Mouse (Mus musculus): ENCODE measurements around the gene Maml1. TPM values are rescaled to one million over a fixed set of nuclear protein-coding genes. Genes with fewer than 3 reads are reported as not detected.
A peak's percentile ranks its signal among the peaks of the same experiment; 100 is the strongest.

The Maml1 gene
- polyA plus RNA-seq, 1 experiment from 2014 or later: 3.8 TPM

DNA sequence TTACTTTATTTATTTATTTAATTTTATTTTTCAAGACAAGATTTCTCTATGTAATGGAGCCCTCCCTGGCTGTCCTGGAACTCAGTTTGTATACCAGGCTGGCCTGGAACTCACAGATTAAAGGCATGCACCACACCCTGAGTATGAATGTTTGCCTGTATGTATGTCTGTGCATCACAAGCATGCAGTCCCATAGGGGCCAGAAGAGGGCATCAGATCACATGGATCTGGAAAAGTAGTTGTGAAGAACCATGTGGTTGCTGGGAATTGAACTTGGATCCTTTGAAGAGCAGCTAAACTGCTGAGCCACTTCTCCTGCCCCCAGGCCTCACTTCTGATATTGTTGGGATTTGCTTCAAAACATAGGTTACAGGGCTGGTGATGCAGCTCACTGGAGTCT is 15.1 kb downstream of the Maml1 start:
- ATAC-seq (replicated peaks): no peak
- no peaks in the 10 kb centered on the region for H3K9me3 ChIP-seq
- peaks cover 4% of the 10 kb centered on the region; the same call in 1 of the 2 replicates for H3K4me1 ChIP-seq
- peaks cover 9% of the 10 kb centered on the region; the same call in 1 of the 2 replicates for H3K36me3 ChIP-seq
- no peak overlapping the region for H3K9ac ChIP-seq (replicated peaks)
- H3K27ac ChIP-seq (replicated peaks): no peak overlapping the region
- H3K4me3 ChIP-seq: no peak overlapping the region
- no peaks in the 10 kb centered on the region for H3K27me3 ChIP-seq
- H3K4me2 ChIP-seq (replicated peaks): no peak overlapping the region

DNA sequence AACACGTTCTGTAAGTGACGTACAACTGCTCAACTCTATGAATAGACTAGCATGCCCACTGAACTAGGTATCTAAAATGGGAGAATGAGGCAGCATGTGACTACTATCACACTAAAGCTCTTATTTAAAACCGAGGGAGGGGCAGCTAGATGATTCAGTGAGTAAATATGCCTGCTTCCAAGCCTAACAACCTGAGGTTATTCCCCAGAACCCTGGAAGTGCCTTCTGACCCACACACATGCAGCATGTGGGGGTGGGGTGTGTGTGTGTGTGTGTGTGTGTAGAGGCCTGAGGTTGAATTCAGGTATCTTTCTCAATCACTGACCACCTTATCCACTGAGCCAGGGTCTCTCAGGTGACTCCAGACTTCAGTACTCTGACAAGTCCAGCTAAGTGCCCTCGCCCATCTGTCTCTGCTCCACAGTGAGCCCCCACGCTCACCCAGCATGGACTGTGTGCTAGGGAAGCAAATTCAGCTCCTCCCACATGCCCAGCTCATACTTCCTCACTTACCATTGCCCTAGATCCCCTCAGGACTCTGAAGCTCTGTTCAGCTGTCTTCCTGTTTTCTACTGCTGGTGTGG is 16.5 kb downstream of the Maml1 start:
- ATAC-seq (replicated peaks): no peak
- H3K36me3 ChIP-seq: peaks cover 2% of the 10 kb centered on the region; the same call in 1 of the 2 replicates
- no peaks in the 10 kb centered on the region for H3K27me3 ChIP-seq
- H3K4me2 ChIP-seq (replicated peaks): no peak overlapping the region
- no peak overlapping the region for H3K4me3 ChIP-seq
- H3K9me3 ChIP-seq: no peaks in the 10 kb centered on the region
- H3K9ac ChIP-seq (replicated peaks): no peak overlapping the region
- 89% methylated on average over 5 of the region's 5 CpGs for WGBS
- H3K4me1 ChIP-seq: peaks cover 4% of the 10 kb centered on the region; the same call in 1 of the 2 replicates
- no peak overlapping the region for H3K27ac ChIP-seq (replicated peaks)

- Histone ChIP-seq H3K27me3 (no peaks in the 10 kb centered on the region), H3K9ac (replicated peaks) (no peak overlapping the region), H3K4me1 (peaks cover 4% of the 10 kb centered on the region; the same call in 1 of the 2 replicates), H3K36me3 (no peaks in the 10 kb centered on the region), H3K4me3 (no peak overlapping the region), H3K9me3 (no peaks in the 10 kb centered on the region), H3K4me2 (replicated peaks) (no peak overlapping the region), H3K27ac (replicated peaks) (no peak overlapping the region)
- WGBS: 95% methylated on average over 2 of the region's 2 CpGs
- ATAC-seq (replicated peaks): no peak
These were observed 17.0 kb downstream of the Maml1 start for GRCm38 (mm10) chr11:50275077-50275476.

DNA sequence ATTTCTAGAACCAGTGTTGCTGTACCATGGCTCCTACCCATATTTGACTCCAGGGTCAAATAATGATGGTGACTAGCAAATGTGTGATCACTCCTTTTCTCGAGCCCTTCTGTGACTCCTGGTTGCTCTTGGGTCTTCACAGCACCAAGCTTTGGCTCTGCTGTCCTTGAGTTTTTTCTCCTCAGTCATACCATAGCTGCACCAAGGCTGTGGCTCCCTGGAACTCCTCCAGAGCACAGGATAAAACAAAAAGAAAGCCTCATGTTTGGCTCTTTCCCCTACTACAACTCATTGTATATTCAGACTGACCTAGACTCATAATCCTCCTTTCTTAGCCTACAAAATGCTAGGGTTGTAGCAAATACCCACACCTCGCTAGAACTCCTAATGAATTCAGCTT is 19.3 kb downstream of the Maml1 start:
- Histone ChIP-seq H3K9ac (replicated peaks) (no peak overlapping the region), H3K9me3 (no peaks in the 10 kb centered on the region), H3K4me3 (no peak overlapping the region), H3K4me1 (peaks cover 4% of the 10 kb centered on the region; the same call in 1 of the 2 replicates), H3K27ac (replicated peaks) (no peak overlapping the region), H3K27me3 (no peaks in the 10 kb centered on the region), H3K36me3 (no peaks in the 10 kb centered on the region), H3K4me2 (replicated peaks) (no peak overlapping the region)
- WGBS: 63% methylated on average over 2 of the region's 2 CpGs
- ATAC-seq (replicated peaks): no peak

DNA sequence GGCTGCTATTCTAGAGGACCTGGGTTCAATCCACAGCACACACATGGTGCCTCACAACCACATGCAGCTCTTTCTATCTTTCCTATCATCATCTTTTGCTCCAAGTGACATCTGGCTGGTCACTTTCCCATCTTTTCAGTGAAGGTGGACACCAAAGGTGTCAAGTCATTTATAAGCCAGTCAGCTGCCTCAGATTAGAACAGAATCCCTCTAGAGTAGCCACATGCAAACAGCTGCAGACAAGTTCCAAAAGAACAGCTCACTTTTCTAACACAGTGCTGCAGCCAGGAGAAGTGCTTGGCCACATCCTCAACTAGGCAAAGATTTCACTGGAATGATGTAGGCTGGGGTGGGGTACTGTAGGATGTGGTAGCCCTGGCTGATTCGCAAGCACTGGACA is 22.2 kb downstream of the Maml1 start:
- no peak for ATAC-seq (replicated peaks)

DNA sequence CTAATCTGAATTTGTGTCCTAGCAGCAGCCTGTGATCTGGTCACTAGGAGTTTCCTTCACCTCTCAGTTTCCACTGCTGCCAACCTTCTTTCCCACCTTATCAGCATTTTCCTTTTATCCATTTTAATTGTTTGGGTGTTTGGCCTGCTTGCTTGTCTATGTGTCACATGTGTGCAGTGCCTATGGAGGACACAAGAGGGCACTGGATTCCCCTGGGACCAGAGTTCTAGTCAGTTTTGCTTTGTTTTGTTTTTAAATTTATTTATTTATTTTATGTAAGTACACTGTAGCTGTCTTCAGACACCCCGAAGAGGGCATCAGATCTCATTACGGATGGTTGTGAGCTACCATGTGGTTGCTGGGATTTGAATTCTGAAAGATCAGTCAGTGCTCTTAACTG is 22.9 kb downstream of the Maml1 start:
- Histone ChIP-seq H3K9ac (replicated peaks) (no peak overlapping the region), H3K9me3 (no peaks in the 10 kb centered on the region), H3K4me2 (replicated peaks) (no peak overlapping the region), H3K4me3 (no peak overlapping the region), H3K36me3 (peaks cover 29% of the 10 kb centered on the region), H3K27me3 (no peaks in the 10 kb centered on the region), H3K27ac (replicated peaks) (no peak overlapping the region), H3K4me1 (peaks cover 4% of the 10 kb centered on the region; the same call in 1 of the 2 replicates)
- 92% methylated on average over 2 of the region's 2 CpGs for WGBS
- ATAC-seq (replicated peaks): no peak

More for the DNA sequence above, 22.2 kb downstream of the Maml1 start:
- Histone ChIP-seq H3K9me3 (no peaks in the 10 kb centered on the region), H3K27ac (replicated peaks) (no peak overlapping the region), H3K36me3 (peaks cover 22% of the 10 kb centered on the region), H3K4me1 (peaks cover 4% of the 10 kb centered on the region; the same call in 1 of the 2 replicates), H3K9ac (replicated peaks) (no peak overlapping the region), H3K4me3 (no peak overlapping the region), H3K4me2 (replicated peaks) (no peak overlapping the region), H3K27me3 (no peaks in the 10 kb centered on the region)
- 97% methylated on average over 1 of the region's 1 CpGs for WGBS

GRCm38 (mm10) chr11:50266997-50267396 is 25.1 kb downstream of the Maml1 start:
- H3K27me3 ChIP-seq: no peaks in the 10 kb centered on the region
- peaks cover 48% of the 10 kb centered on the region for H3K36me3 ChIP-seq
- H3K27ac ChIP-seq (replicated peaks): no peak overlapping the region
- no peak for ATAC-seq (replicated peaks)
- H3K4me2 ChIP-seq (replicated peaks): no peak overlapping the region
- no peaks in the 10 kb centered on the region for H3K9me3 ChIP-seq
- no peak overlapping the region for H3K4me3 ChIP-seq
- H3K9ac ChIP-seq (replicated peaks): no peak overlapping the region
- no peaks in the 10 kb centered on the region for H3K4me1 ChIP-seq
- WGBS: 95% methylated on average over 3 of the region's 3 CpGs

DNA sequence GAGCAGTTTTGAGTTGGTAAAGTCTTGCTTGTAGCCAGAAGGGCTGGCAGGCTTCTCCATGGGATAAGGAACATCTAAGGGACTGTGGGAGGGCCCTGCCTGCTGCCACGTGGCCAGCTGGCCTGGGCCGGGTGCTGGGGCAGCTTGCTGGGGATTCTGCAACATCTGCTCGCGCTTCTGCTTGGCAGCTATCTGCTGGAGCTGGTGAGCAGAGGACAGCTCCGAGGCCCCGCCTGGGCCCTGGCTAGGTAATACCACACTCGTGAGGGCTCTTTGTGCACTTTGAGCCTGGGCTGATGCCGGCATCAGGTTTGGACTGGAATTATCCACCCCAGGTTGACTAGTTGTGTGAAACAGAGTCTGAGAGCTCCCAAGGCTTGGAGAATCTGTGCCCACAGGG is 26.2 kb downstream of the Maml1 start:
- Histone ChIP-seq H3K27ac (replicated peaks) (no peak overlapping the region), H3K9me3 (no peaks in the 10 kb centered on the region), H3K9ac (replicated peaks) (no peak overlapping the region), H3K4me3 (no peak overlapping the region), H3K27me3 (no peaks in the 10 kb centered on the region), H3K4me1 (no peaks in the 10 kb centered on the region), H3K36me3 (peaks cover 54% of the 10 kb centered on the region), H3K4me2 (replicated peaks) (no peak overlapping the region)
- 83% methylated on average over 8 of the region's 8 CpGs for WGBS
- no peak for ATAC-seq (replicated peaks)

DNA sequence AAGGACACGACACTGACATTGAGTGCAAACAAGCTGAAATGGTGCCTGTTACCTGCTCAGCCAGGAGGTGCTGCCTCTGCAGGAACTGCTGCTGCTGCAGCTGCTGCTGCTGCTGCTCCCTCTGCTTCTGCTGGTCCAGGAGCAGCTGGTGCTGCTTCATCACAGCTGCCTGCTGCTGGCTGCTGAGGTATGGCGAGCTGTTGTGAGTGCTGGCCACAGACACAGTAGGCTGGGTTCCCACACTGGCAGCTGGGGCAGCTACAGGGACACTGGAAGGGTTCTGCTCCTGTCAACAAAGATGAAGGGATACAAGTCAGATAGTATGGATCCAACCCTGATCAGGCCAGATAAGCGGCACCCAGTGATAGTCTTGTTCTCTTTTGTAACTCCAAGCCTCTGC is 28.9 kb downstream of the Maml1 start:
- Histone ChIP-seq H3K9me3 (no peaks in the 10 kb centered on the region), H3K9ac (replicated peaks) (no peak overlapping the region), H3K4me3 (no peak overlapping the region), H3K27ac (replicated peaks) (no peak overlapping the region), H3K4me2 (replicated peaks) (no peak overlapping the region), H3K36me3 (peaks cover 79% of the 10 kb centered on the region), H3K27me3 (no peaks in the 10 kb centered on the region), H3K4me1 (no peaks in the 10 kb centered on the region)
- ATAC-seq (replicated peaks): no peak
- 96% methylated on average over 3 of the region's 3 CpGs for WGBS

DNA sequence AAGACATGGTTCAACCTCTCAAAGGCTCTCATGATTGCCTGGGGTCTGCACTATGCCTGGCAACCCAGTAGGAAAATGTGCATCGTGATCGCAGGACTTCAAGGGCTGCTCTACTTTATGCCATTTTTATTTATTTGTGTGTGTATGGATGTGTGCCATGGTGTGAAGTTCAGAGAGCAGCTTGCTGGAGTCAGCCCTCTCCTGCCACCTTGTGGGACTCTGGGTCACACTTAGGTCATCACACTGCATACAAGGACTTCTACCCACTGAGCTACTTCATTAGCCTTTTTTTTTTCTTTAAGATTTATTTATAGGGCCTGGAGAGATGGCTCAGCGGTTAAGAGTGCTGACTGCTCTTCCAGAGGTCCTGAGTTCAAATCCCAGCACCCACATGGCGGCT is 30.1 kb downstream of the Maml1 start:
- Histone ChIP-seq H3K9me3 (no peaks in the 10 kb centered on the region), H3K9ac (replicated peaks) (no peak overlapping the region), H3K4me3 (no peak overlapping the region), H3K27ac (replicated peaks) (no peak overlapping the region), H3K27me3 (no peaks in the 10 kb centered on the region), H3K4me2 (replicated peaks) (no peak overlapping the region), H3K4me1 (no peaks in the 10 kb centered on the region), H3K36me3 (peaks cover 90% of the 10 kb centered on the region)
- 90% methylated on average over 4 of the region's 4 CpGs for WGBS
- ATAC-seq (replicated peaks): no peak

DNA sequence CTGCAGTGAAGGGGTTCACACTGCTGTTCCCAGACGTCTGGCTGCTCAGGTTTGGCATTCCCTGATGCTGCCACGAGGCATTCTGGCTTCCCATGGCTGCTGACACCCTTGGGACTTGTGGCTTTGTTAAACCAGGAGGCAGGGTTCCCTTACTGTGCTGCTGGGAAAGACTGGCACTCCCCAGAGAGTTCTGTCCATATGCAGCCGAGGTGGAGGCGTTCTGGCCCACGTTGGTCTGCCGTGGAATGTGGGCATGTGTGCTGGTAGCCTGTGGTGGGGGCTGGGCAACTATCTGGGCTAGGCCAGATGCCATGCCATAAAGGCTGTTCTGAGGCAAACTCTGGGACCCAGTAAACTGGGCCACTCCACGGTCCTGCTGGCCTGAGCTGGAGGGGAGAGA is 33.8 kb downstream of the Maml1 start:
- ATAC-seq (replicated peaks): no peak
- H3K36me3 ChIP-seq: peaks cover 69% of the 10 kb centered on the region
- no peak overlapping the region for H3K4me2 ChIP-seq (replicated peaks)
- no peaks in the 10 kb centered on the region for H3K9me3 ChIP-seq
- no peaks in the 10 kb centered on the region for H3K27me3 ChIP-seq
- WGBS: 81% methylated on average over 7 of the region's 7 CpGs
- H3K4me3 ChIP-seq: no peak overlapping the region
- 0 out of 2 replicates have a peak, but pooled peaks cover 3% of the 10 kb centered on the region for H3K4me1 ChIP-seq
- H3K27ac ChIP-seq (replicated peaks): no peak overlapping the region
- H3K9ac ChIP-seq (replicated peaks): no peak overlapping the region

DNA sequence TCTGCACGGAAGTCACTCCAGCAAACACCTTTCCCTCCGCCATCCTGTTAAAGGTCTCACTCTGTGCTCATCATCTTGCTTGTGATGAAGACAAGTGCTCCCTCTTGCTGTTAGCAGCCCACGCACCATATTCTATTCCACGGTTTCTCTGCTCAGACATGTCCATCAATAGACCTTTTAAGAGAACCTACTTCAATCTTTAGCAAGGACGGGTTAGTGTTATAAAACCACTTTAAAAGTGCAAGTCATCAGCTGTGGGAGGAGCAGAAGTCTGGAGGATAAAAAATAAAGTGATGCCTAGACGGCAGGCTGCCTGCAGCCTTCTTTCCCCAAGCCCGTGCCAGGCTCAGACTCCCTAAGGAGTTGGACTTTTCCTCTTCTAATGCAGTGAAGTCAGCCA is 35.5 kb downstream of the Maml1 start:
- H3K4me3 ChIP-seq: no peak overlapping the region
- H3K27me3 ChIP-seq: no peaks in the 10 kb centered on the region
- 0 out of 2 replicates have a peak, but pooled peaks cover 3% of the 10 kb centered on the region for H3K4me1 ChIP-seq
- H3K9me3 ChIP-seq: no peaks in the 10 kb centered on the region
- WGBS: 88% methylated on average over 7 of the region's 7 CpGs
- H3K9ac ChIP-seq (replicated peaks): no peak overlapping the region
- peaks cover 52% of the 10 kb centered on the region for H3K36me3 ChIP-seq
- no peak overlapping the region for H3K27ac ChIP-seq (replicated peaks)
- ATAC-seq (replicated peaks): no peak
- no peak overlapping the region for H3K4me2 ChIP-seq (replicated peaks)

DNA sequence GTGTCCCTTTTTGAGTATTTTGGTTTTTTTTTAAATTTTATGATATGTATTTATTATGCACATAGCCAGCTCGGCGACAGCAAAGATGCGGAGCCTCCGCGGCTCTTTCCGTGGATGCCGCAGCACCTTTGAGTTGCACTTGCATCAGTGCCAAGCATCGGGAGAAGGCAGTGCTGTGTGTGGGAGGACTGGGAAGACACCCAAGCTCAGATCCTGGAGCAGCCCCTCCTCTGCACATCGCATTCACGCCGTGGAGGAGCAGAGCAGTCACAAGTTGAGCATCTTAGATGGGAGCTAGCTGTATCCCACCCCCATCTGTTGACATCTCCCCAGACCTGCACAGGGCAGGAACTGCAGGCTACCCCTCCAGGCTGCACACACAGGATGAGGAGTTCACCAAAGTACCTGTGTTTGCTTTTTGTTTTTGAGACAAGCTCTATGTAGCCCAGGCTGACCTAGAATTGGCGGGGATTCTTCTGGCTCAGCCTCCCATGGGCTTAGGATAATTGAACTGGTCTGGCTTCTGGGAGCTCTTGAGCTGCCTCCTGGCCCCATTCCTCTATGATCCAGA is 38.0 kb downstream of the Maml1 start:
- peak; percentile 59; the same call in 1 of the 2 replicates for ATAC-seq (replicated peaks)
- WGBS: 66% methylated on average over 12 of the region's 12 CpGs
- no peak overlapping the region for H3K4me2 ChIP-seq (replicated peaks)
- no peak overlapping the region for H3K4me3 ChIP-seq
- 0 out of 2 replicates have a peak, but pooled peaks cover 3% of the 10 kb centered on the region for H3K4me1 ChIP-seq
- H3K27ac ChIP-seq (replicated peaks): no peak overlapping the region
- H3K9me3 ChIP-seq: no peaks in the 10 kb centered on the region
- H3K27me3 ChIP-seq: no peaks in the 10 kb centered on the region
- H3K36me3 ChIP-seq: peaks cover 32% of the 10 kb centered on the region
- no peak overlapping the region for H3K9ac ChIP-seq (replicated peaks)

Measured in forebrain, embryonic 15.5 days (tissue).